Mouse (Mus musculus) bone marrow macrophage, adult 2 months (primary cell): Measurements from ENCODE around the gene Lbp.
A peak's percentile ranks its signal among the peaks of the same experiment; 100 is the strongest.

Source experiments
- CTCF ChIP-seq: IDR thresholded peaks from 2 replicates; pipeline ENCODE4 v1.5.1; 2012; ENCODE audit warnings: low read depth, mild to moderate bottlenecking, low read length, moderate library complexity
- POLR2A ChIP-seq: IDR thresholded peaks from 2 replicates; pipeline ENCODE4 v1.6.1; 2012; ENCODE audit warnings: mild to moderate bottlenecking, low read depth, low read length, borderline replicate concordance

DNA sequence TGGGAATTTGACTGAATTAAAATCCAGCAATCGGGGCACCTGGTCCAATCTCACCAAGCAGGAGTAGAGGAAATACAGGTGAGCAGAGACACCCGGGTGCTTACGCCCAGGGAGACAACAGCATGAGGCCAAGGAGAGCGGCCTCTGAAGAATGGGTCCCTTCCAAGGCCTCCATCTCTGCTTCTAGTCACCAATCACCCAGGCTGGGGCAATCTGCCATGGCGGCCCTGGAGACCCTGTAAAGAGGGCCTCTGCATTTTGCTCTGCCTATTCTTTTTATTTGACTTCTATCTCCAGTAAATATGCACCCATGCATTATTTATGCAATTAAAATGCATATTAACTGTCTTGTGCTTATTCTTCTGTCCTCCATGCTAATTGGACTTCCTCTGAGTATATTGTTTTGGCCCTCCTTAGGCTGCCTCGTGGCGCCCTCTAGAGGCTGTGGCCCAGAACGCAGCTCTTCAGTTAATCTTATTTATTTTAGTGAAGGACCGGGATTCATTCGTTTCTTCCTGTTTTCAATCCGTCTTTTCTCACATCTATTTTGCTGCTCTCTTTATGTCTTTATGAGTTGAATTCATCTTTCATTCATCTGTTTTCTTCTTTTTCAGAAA, 33.8 kb downstream of the Lbp start:
- TF ChIP-seq POLR2A (no peak), CTCF (peak; percentile 93)
